Mouse (Mus musculus): ENCODE measurements around the gene 6430550D23Rik.
A peak's percentile ranks its signal among the peaks of the same experiment; 100 is the strongest.
"Not testable (repeated sequence)": the region's sequence is repeated elsewhere in the genome, so short reads cannot be mapped to it uniquely, and the experiment has no call there.

6430550D23Rik gene

GRCm38 (mm10) chr2:155952006-155952405 lies 55.8 kb downstream of the 6430550D23Rik start:
- DNase-seq, result peak; percentile 73 to 87

GRCm38 (mm10) chr2:155949362-155949761 lies 58.4 kb downstream of the 6430550D23Rik start:
- no peak for DNase-seq

- DNase-seq, result no peak
These were observed 60.3 kb downstream of the 6430550D23Rik start for GRCm38 (mm10) chr2:155947390-155948002.

DNA sequence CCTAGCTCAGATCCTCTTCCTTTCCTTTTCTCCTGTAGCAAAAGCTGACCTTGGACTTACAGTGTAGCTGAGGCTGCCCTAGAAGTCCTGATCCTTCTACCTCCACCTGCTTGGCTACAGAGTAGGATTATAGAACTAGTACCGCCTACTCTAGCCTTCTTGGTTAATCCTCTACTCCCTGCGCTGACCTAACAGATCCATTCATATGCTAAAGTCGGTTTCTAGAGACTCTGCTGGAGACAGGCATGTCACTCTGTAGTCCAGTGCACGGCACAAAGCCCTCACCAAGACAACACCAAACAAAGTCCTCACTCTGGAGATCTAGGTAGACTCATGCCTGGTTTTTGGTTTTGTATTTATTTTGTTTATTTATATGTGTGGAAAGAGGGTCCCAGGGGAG lies 61.3 kb downstream of the 6430550D23Rik start:
- no peak for DNase-seq

DNA sequence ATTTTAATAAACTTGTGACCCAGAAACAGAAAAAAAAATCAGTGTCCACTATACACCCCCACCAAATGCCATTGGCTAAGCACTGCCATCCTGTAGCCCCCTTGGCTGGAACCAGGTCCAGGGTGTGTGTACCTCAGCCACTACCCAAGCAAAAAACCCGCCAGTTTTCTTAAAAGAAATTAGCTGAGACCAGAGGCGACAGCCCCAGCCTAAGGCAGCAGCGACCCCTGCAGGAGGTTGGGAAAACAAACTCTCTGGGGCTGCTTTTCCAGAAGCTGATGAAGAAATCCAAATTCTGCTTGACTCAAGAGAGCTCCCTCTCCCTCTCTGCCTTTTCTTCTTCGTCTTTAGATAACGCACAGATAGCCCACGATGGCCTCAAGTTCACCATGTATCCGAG lies 61.7 kb downstream of the 6430550D23Rik start:
- peak; percentile 30 to 59 for DNase-seq

- DNase-seq, result no peak
These were observed 62.2 kb downstream of the 6430550D23Rik start for GRCm38 (mm10) chr2:155945580-155945979.

- no peak for DNase-seq
These were observed 62.7 kb downstream of the 6430550D23Rik start, which contains the start of gene Gdf5 for GRCm38 (mm10) chr2:155945124-155945523. Gene Gdf5 (minus strand): TSS chr2:155945367.

DNA sequence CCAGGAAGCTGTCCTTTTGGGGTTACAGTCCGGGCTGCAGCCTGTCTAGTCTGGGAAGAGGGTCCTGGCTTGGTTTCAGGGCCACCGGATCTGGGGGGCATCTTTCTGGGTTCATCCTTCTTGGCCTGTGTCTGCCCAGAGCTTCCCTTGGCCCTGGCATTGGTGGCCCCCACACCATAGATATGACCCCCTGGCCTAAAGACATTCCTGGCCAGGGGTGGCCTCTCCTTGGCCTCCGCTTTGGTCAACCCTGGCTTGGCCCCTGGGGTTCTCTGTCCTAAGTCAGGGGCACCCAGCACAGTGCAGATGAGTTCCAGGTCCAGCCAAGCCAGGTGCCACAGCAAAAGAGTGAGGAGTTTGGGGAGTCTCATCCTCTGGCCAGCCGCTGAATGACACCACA lies 63.1 kb downstream of the 6430550D23Rik start:
- DNase-seq, result no peak

DNA sequence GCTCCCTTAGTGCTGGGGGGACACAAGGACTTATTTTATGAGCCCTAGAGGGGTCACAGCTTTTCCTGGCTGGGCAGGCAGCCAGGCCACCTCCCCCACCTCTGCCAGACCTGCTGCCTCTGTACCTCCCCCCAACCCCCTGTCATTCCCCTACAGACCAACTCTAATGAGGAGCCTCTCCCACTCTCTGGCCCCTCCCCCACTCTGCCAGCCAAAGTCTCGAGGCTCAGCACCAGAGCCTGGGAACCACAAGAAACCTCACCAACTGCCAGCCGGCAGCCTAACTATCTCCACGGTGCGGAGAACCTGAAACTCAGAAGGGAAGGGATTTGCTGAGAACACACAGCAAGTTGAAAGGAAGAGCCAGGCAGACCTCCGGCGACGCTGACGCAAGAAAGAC lies 64.3 kb downstream of the 6430550D23Rik start:
- DNase-seq, result no peak

- no peak for DNase-seq
These were observed 65.9 kb downstream of the 6430550D23Rik start for GRCm38 (mm10) chr2:155941697-155942442.

GRCm38 (mm10) chr2:155940681-155941080 lies 67.1 kb downstream of the 6430550D23Rik start, which contains the start of gene Gm15557:
Gene Gm15557 (plus strand): TSS chr2:155940728.
- no peak for DNase-seq

DNA sequence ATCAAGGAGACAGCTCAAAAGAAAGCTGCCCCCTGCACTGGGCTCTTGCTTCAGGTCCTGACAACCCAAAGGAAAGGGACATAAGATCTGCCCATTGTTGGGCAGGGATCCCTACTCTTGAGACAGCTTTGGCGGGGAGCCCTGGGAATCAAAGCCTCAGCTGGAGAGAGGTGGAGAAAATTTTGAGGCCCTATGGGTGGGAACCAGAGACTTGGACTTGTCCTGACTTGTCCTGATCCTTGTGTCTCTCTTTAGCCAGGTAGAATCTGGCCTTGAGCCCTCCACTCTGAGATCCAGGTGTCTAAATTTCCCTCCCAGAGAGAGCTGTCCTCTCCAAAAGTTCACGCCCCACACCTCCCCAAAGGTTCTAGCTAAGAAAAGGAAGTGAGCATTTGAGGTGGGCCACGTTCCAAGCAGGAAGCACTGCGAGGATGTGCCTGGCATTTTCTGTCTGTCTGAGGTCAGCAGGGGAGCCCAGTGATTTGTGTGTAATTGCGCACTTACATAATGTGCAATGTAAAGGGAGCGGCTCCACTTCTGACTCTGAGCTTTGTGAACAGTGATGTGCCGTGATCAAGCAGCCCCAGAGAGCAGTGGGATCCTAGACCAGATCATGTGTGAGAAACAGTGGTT lies 67.8 kb downstream of the 6430550D23Rik start:
- DNase-seq, result no peak

GRCm38 (mm10) chr2:155929531-155930442 lies 78.0 kb downstream of the 6430550D23Rik start, which contains the start of gene Uqcc1:
Gene Uqcc1 (minus strand): TSS chr2:155930310.
- peak; percentile 95 to 96 for DNase-seq

DNA sequence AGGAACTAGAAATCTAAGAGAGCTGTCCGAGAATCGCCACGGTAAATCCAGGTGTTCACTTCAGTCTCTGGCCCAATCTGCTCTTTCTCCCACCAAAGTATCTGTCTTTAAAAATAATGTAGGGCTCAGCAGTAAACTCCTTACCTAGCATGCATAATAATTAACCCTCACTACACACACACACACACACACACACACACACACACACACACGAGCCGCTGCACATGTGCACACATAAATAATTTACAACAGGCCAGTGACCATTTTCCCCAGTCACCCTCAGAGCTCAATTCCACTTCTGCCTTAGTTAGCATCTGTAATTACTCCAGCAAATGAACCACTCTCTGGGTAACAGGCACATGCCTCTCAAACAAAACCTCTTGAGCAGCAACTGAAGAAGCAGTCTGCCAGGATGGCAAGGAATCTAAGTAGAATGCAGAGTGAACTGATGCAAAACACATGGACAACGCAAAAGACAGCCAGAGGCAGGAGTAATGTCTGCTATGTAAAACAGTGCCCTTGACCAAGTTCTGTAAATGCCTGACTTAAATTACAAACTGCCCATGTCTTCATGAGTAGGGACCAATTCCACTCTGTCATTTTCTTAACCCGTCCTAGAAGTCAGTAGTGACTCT lies 78.9 kb downstream of the 6430550D23Rik start:
- DNase-seq, result peak; percentile 37 to 45

GRCm38 (mm10) chr2:155925213-155925612 lies 82.6 kb downstream of the 6430550D23Rik start:
- DNase-seq, result not testable (repeated sequence)
